Mouse (Mus musculus) intestine, embryonic 14.5 days (tissue): ENCODE measurements around the gene Tcf3. TPM values are rescaled to one million over a fixed set of nuclear protein-coding genes. Genes with fewer than 3 reads are reported as not detected.
A peak's percentile ranks its signal among the peaks of the same experiment; 100 is the strongest.

Source experiments
- ATAC-seq: fragments of 200-750 bp; cut with Nextera tagmentation; replicated peaks from 2 replicates; pipeline ENCODE4 v1.8.0; 2017; ENCODE audit warnings: low read depth, moderate number of reproducible peaks, moderate TSS enrichment, moderate library complexity; ENCODE audit not compliant: low FRiP score, low TSS enrichment
- DNase-seq: peaks from one replicate; pipeline ENCODE4 v3.0.0-alpha.2; 2018; ENCODE audit warnings: low spot score
- H3K27ac ChIP-seq: fragments of 300-500 bp; sonication (generic); 2 replicates; pipeline ENCODE4 v1.5.1; 2014; ENCODE audit warnings: low read depth, mild to moderate bottlenecking, control low read depth
- H3K27me3 ChIP-seq: fragments of 300-500 bp; sonication (generic); replicated peaks from 2 replicates; pipeline ENCODE4 v1.6.1; 2014; ENCODE audit warnings: low read length, control low read depth; ENCODE audit not compliant: control insufficient read depth, insufficient read depth
- H3K36me3 ChIP-seq: fragments of 300-500 bp; sonication (generic); 2 replicates; pipeline ENCODE4 v1.6.1; 2014; ENCODE audit warnings: low read length, control low read depth; ENCODE audit not compliant: control insufficient read depth, insufficient read depth
- H3K4me1 ChIP-seq: fragments of 300-500 bp; sonication (generic); replicated peaks from 2 replicates; pipeline ENCODE4 v1.6.1; 2014; ENCODE audit warnings: low read length, control low read depth, mixed read lengths; ENCODE audit not compliant: control insufficient read depth, insufficient read depth
- H3K4me2 ChIP-seq: fragments of 300-500 bp; sonication (generic); 2 replicates; pipeline ENCODE4 v1.6.1; 2014; ENCODE audit warnings: low read length
- H3K4me3 ChIP-seq: fragments of 300-500 bp; sonication (generic); 2 replicates; pipeline ENCODE4 v1.5.1; 2014; ENCODE audit warnings: low read depth, low read length, control low read depth, mixed read lengths
- H3K9ac ChIP-seq: fragments of 300-500 bp; sonication (generic); 2 replicates; pipeline ENCODE4 v1.6.1; 2014; ENCODE audit warnings: mild to moderate bottlenecking, low read length
- H3K9me3 ChIP-seq: fragments of 300-500 bp; sonication (generic); 2 replicates; pipeline ENCODE4 v1.6.1; 2016; ENCODE audit warnings: low read length, control low read depth; ENCODE audit not compliant: control insufficient read depth
- WGBS: fragments of 180-500 bp; shearing (Covaris S2); extraction: QIAGEN DNeasy Blood & Tissue Kit; methylation state at CpG from one replicate; pipeline ENCODE4 v1.1.7; 2014; 5-methylcytosine and 5-hydroxymethylcytosine counted together
- polyA plus RNA-seq: library from polyadenylated mRNA; unstranded; fragments of >200 nt; fragmentation: Nextera tagmentation; extraction: Ambion mirVana; gene quantifications from 2 replicates; pipeline ENCODE4 v1.2.1, GENCODE M21; 2014

Gene Tcf3
- 106 and 114 TPM in 2 replicates for polyA plus RNA-seq

GRCm38 (mm10) chr10:80433513-80434232 is at the start of gene Tcf3:
Tcf3 (minus strand) TSS chr10:80433647.
- WGBS, result under 1% methylated on average over 37 of the region's 61 CpGs
- peak; percentile 88 for ATAC-seq

GRCm38 (mm10) chr10:80481002-80481401 is 47.6 kb upstream of the Tcf3 start:
- ATAC-seq, result no peak
- 21% methylated on average over 5 of the region's 5 CpGs for WGBS

More at GRCm38 (mm10) chr10:80433513-80434232, at the start of gene Tcf3:
- peak; percentile 97 for DNase-seq
- Histone ChIP-seq H3K27me3 (no peaks in the 10 kb centered on the region), H3K36me3 (peaks cover 27% of the 10 kb centered on the region), H3K4me2 (peak within 1 kb of the TSS; percentile 88), H3K9me3 (no peaks in the 10 kb centered on the region), H3K27ac (peak within 1 kb of the TSS; percentile 97), H3K4me1 (peaks cover 27% of the 10 kb centered on the region), H3K9ac (peak within 1 kb of the TSS; percentile 98), H3K4me3 (peak within 1 kb of the TSS; percentile 52)

GRCm38 (mm10) chr10:80478531-80478930 is 45.1 kb upstream of the Tcf3 start:
- DNase-seq (no peak), ATAC-seq (no peak)
- Histone ChIP-seq H3K27ac (no peak overlapping the region), H3K4me3 (no peak overlapping the region), H3K27me3 (peaks cover 22% of the 10 kb centered on the region), H3K36me3 (no peaks in the 10 kb centered on the region), H3K4me2 (no peak overlapping the region), H3K4me1 (no peaks in the 10 kb centered on the region), H3K9me3 (no peaks in the 10 kb centered on the region), H3K9ac (no peak overlapping the region)
- 75% methylated on average over 5 of the region's 5 CpGs for WGBS

More at GRCm38 (mm10) chr10:80481002-80481401, 47.6 kb upstream of the Tcf3 start:
- Histone ChIP-seq H3K9ac (no peak overlapping the region), H3K9me3 (no peaks in the 10 kb centered on the region), H3K4me1 (no peaks in the 10 kb centered on the region), H3K27ac (no peak overlapping the region), H3K4me2 (no peak overlapping the region), H3K36me3 (no peaks in the 10 kb centered on the region), H3K27me3 (peaks cover 46% of the 10 kb centered on the region), H3K4me3 (no peak overlapping the region)
- no peak for DNase-seq

- Histone ChIP-seq H3K36me3 (no peaks in the 10 kb centered on the region), H3K4me3 (peak overlapping the region; percentile 52), H3K27me3 (peaks cover 23% of the 10 kb centered on the region), H3K4me1 (no peaks in the 10 kb centered on the region), H3K9me3 (no peaks in the 10 kb centered on the region), H3K9ac (peak overlapping the region; percentile 51), H3K4me2 (peak overlapping the region; percentile 68), H3K27ac (peak overlapping the region; percentile 65)
- ATAC-seq (peak; percentile 88), DNase-seq (peak; percentile 92)
- under 1% methylated on average over 58 of the region's 58 CpGs for WGBS
Observed at GRCm38 (mm10) chr10:80475290-80475959, 42.0 kb upstream of the Tcf3 start.

- H3K4me1 ChIP-seq, result peaks cover 3% of the 10 kb centered on the region; the same call in 1 of the 2 replicates
- H3K4me3 ChIP-seq, result no peak overlapping the region
- DNase-seq (no peak), ATAC-seq (no peak)
- no peak overlapping the region for H3K27ac ChIP-seq
- no peaks in the 10 kb centered on the region for H3K9me3 ChIP-seq
- no peak overlapping the region for H3K9ac ChIP-seq
- no peaks in the 10 kb centered on the region for H3K36me3 ChIP-seq
- 63% methylated on average over 5 of the region's 5 CpGs for WGBS
- H3K4me2 ChIP-seq, result no peak overlapping the region
- H3K27me3 ChIP-seq, result peaks cover 12% of the 10 kb centered on the region; the same call in 1 of the 2 replicates
Observed at GRCm38 (mm10) chr10:80465066-80465465, 31.6 kb upstream of the Tcf3 start.

GRCm38 (mm10) chr10:80464381-80465035 is 31.1 kb upstream of the Tcf3 start:
- no peak for ATAC-seq

GRCm38 (mm10) chr10:80461346-80461745 is 27.9 kb upstream of the Tcf3 start:
- Histone ChIP-seq H3K9me3 (no peaks in the 10 kb centered on the region), H3K36me3 (no peaks in the 10 kb centered on the region), H3K4me3 (no peak overlapping the region), H3K9ac (no peak overlapping the region), H3K4me1 (peaks cover 3% of the 10 kb centered on the region; the same call in 1 of the 2 replicates), H3K27ac (no peak overlapping the region), H3K27me3 (peaks cover 8% of the 10 kb centered on the region; the same call in 1 of the 2 replicates), H3K4me2 (no peak overlapping the region)
- ATAC-seq (no peak), DNase-seq (no peak)
- 65% methylated on average over 7 of the region's 7 CpGs for WGBS

More at GRCm38 (mm10) chr10:80464381-80465035, 31.1 kb upstream of the Tcf3 start:
- 11% methylated on average over 19 of the region's 19 CpGs for WGBS
- H3K4me3 ChIP-seq, result no peak overlapping the region
- no peak for DNase-seq
- H3K36me3 ChIP-seq, result no peaks in the 10 kb centered on the region
- H3K4me1 ChIP-seq, result peaks cover 3% of the 10 kb centered on the region; the same call in 1 of the 2 replicates
- no peak overlapping the region for H3K4me2 ChIP-seq
- H3K27ac ChIP-seq, result no peak overlapping the region
- no peaks in the 10 kb centered on the region for H3K9me3 ChIP-seq
- H3K9ac ChIP-seq, result no peak overlapping the region
- peaks cover 8% of the 10 kb centered on the region; the same call in 1 of the 2 replicates for H3K27me3 ChIP-seq

GRCm38 (mm10) chr10:80460324-80460723 is 26.9 kb upstream of the Tcf3 start:
- no peak for ATAC-seq

More at GRCm38 (mm10) chr10:80460324-80460723, 26.9 kb upstream of the Tcf3 start:
- DNase-seq, result no peak
- 73% methylated on average over 4 of the region's 4 CpGs for WGBS
- Histone ChIP-seq H3K4me1 (peaks cover 3% of the 10 kb centered on the region; the same call in 1 of the 2 replicates), H3K27me3 (peaks cover 5% of the 10 kb centered on the region; the same call in 1 of the 2 replicates), H3K4me3 (no peak overlapping the region), H3K27ac (no peak overlapping the region), H3K9ac (no peak overlapping the region), H3K36me3 (no peaks in the 10 kb centered on the region), H3K4me2 (no peak overlapping the region), H3K9me3 (no peaks in the 10 kb centered on the region)
